Mouse (Mus musculus) heart, adult 2 months (tissue): ENCODE measurements around the gene Pex16.

Source experiments
- CTCF ChIP-seq: fragments of 200-600 bp; IDR thresholded peaks from 2 replicates; pipeline ENCODE4 v1.8.1; 2022; ENCODE audit warnings: antibody characterized with exemption, mild to moderate bottlenecking, moderate library complexity
- POLR2A ChIP-seq: fragments of 200-500 bp; IDR thresholded peaks from 2 replicates; pipeline ENCODE4 v1.6.1; 2011; ENCODE audit warnings: mild to moderate bottlenecking, low read depth, low read length, control low read depth; ENCODE audit not compliant: insufficient read depth

- TF ChIP-seq POLR2A (no peak), CTCF (no peak)
Measured at GRCm38 (mm10) chr2:92401091-92401561, 26.6 kb downstream of the Pex16 start, which contains the start of gene Mapk8ip1.
